Mouse (Mus musculus): Measurements from ENCODE around the gene Actn2. TPM values are rescaled to one million over a fixed set of nuclear protein-coding genes. Genes with fewer than 3 reads are reported as not detected.

Actn2 gene
- polyA plus RNA-seq, 1 experiment from 2014 or later: 1,874 TPM

GRCm38 (mm10) chr13:12257391-12258380 lies 82.9 kb downstream of the Actn2 start, which contains the start of gene Mtr:
Mtr (minus strand) TSS chr13:12258113.
- ATAC-seq (replicated peaks; ENCODE audit: extremely low read depth, insufficient read depth, low FRiP score): peak; percentile 99
- Histone ChIP-seq H3K4me3 (ENCODE audit: low read length) (peak within 1 kb of the TSS; percentile 71), H3K27ac (ENCODE audit: low read length) (peak within 1 kb of the TSS; percentile 91), H3K36me3 (ENCODE audit: control insufficient read depth, insufficient read depth) (peaks cover 2% of the 10 kb centered on the region; the same call in 1 of the 2 replicates), H3K9ac (ENCODE audit: low read length) (peak within 1 kb of the TSS; percentile 84), H3K9me3 (replicated peaks; ENCODE audit: control insufficient read depth, low read length) (peaks cover 8% of the 10 kb centered on the region), H3K4me2 (ENCODE audit: low read depth, low read length) (peak within 1 kb of the TSS; percentile 88), H3K27me3 (ENCODE audit: control insufficient read depth, insufficient read depth, low read length) (no peaks in the 10 kb centered on the region), H3K4me1 (ENCODE audit: control insufficient read depth, insufficient read depth, low read length) (peaks cover 12% of the 10 kb centered on the region)
- WGBS: under 1% methylated on average over 69 of the region's 69 CpGs

- H3K27ac ChIP-seq (ENCODE audit: low read length): peak overlapping the region; percentile 91; the same call in 1 of the 2 replicates
- H3K27me3 ChIP-seq (ENCODE audit: control insufficient read depth, insufficient read depth, low read length): no peaks in the 10 kb centered on the region
- H3K36me3 ChIP-seq (ENCODE audit: control insufficient read depth, insufficient read depth): peaks cover 5% of the 10 kb centered on the region; the same call in 1 of the 2 replicates
- WGBS: 13% methylated on average over 10 of the region's 10 CpGs
- H3K9ac ChIP-seq (ENCODE audit: low read length): peak overlapping the region; percentile 84
- H3K4me1 ChIP-seq (ENCODE audit: control insufficient read depth, insufficient read depth, low read length): peaks cover 12% of the 10 kb centered on the region
- H3K9me3 ChIP-seq (replicated peaks; ENCODE audit: control insufficient read depth, low read length): peaks cover 8% of the 10 kb centered on the region
- H3K4me3 ChIP-seq (ENCODE audit: low read length): peak overlapping the region; percentile 71
- H3K4me2 ChIP-seq (ENCODE audit: low read depth, low read length): peak overlapping the region; percentile 88
- no peak for ATAC-seq (replicated peaks; ENCODE audit: extremely low read depth, insufficient read depth, low FRiP score)
Measured at GRCm38 (mm10) chr13:12256871-12257390, 83.6 kb downstream of the Actn2 start.

- Histone ChIP-seq H3K9me3 (replicated peaks; ENCODE audit: control insufficient read depth, low read length) (peaks cover 4% of the 10 kb centered on the region; the same call in 1 of the 2 replicates), H3K4me1 (ENCODE audit: control insufficient read depth, insufficient read depth, low read length) (peaks cover 12% of the 10 kb centered on the region), H3K27me3 (ENCODE audit: control insufficient read depth, insufficient read depth, low read length) (no peaks in the 10 kb centered on the region), H3K9ac (ENCODE audit: low read length) (peak overlapping the region; percentile 84), H3K27ac (ENCODE audit: low read length) (no peak overlapping the region), H3K4me2 (ENCODE audit: low read depth, low read length) (peak overlapping the region; percentile 88), H3K36me3 (ENCODE audit: control insufficient read depth, insufficient read depth) (peaks cover 9% of the 10 kb centered on the region; the same call in 1 of the 2 replicates), H3K4me3 (ENCODE audit: low read length) (peak overlapping the region; percentile 71)
- ATAC-seq (replicated peaks; ENCODE audit: extremely low read depth, insufficient read depth, low FRiP score): no peak
- 65% methylated on average over 3 of the region's 3 CpGs for WGBS
Measured at GRCm38 (mm10) chr13:12255911-12256705, 84.5 kb downstream of the Actn2 start.

- Histone ChIP-seq H3K27me3 (ENCODE audit: control insufficient read depth, insufficient read depth, low read length) (no peaks in the 10 kb centered on the region), H3K4me1 (ENCODE audit: control insufficient read depth, insufficient read depth, low read length) (peaks cover 12% of the 10 kb centered on the region), H3K36me3 (ENCODE audit: control insufficient read depth, insufficient read depth) (peaks cover 36% of the 10 kb centered on the region), H3K9me3 (replicated peaks; ENCODE audit: control insufficient read depth, low read length) (no peaks in the 10 kb centered on the region), H3K27ac (ENCODE audit: low read length) (no peak overlapping the region), H3K4me3 (ENCODE audit: low read length) (no peak overlapping the region), H3K9ac (ENCODE audit: low read length) (no peak overlapping the region), H3K4me2 (ENCODE audit: low read depth, low read length) (no peak overlapping the region)
- ATAC-seq (replicated peaks; ENCODE audit: extremely low read depth, insufficient read depth, low FRiP score): no peak
- WGBS: 93% methylated on average over 3 of the region's 3 CpGs
Measured at GRCm38 (mm10) chr13:12250496-12250895, 90.1 kb downstream of the Actn2 start.

GRCm38 (mm10) chr13:12249195-12249898 lies 91.2 kb downstream of the Actn2 start:
- Histone ChIP-seq H3K9ac (ENCODE audit: low read length) (no peak overlapping the region), H3K4me3 (ENCODE audit: low read length) (no peak overlapping the region), H3K9me3 (replicated peaks; ENCODE audit: control insufficient read depth, low read length) (no peaks in the 10 kb centered on the region), H3K4me2 (ENCODE audit: low read depth, low read length) (no peak overlapping the region), H3K27ac (ENCODE audit: low read length) (0 out of 2 replicates have a peak overlapping the region, but pooled peaks have one; percentile 0), H3K27me3 (ENCODE audit: control insufficient read depth, insufficient read depth, low read length) (no peaks in the 10 kb centered on the region), H3K4me1 (ENCODE audit: control insufficient read depth, insufficient read depth, low read length) (peaks cover 14% of the 10 kb centered on the region), H3K36me3 (ENCODE audit: control insufficient read depth, insufficient read depth) (peaks cover 36% of the 10 kb centered on the region)
- peak; percentile 66 for ATAC-seq (replicated peaks; ENCODE audit: extremely low read depth, insufficient read depth, low FRiP score)
- 56% methylated on average over 8 of the region's 8 CpGs for WGBS

- Histone ChIP-seq H3K27me3 (ENCODE audit: control insufficient read depth, insufficient read depth, low read length) (no peaks in the 10 kb centered on the region), H3K4me3 (ENCODE audit: low read length) (no peak overlapping the region), H3K9ac (ENCODE audit: low read length) (no peak overlapping the region), H3K4me2 (ENCODE audit: low read depth, low read length) (no peak overlapping the region), H3K27ac (ENCODE audit: low read length) (no peak overlapping the region), H3K4me1 (ENCODE audit: control insufficient read depth, insufficient read depth, low read length) (peaks cover 25% of the 10 kb centered on the region), H3K36me3 (ENCODE audit: control insufficient read depth, insufficient read depth) (peaks cover 49% of the 10 kb centered on the region), H3K9me3 (replicated peaks; ENCODE audit: control insufficient read depth, low read length) (no peaks in the 10 kb centered on the region)
- WGBS: 98% methylated on average over 2 of the region's 2 CpGs
- no peak for ATAC-seq (replicated peaks; ENCODE audit: extremely low read depth, insufficient read depth, low FRiP score)
Measured at GRCm38 (mm10) chr13:12245938-12246337, 94.6 kb downstream of the Actn2 start.

GRCm38 (mm10) chr13:12243991-12244390 lies 96.6 kb downstream of the Actn2 start:
- peak overlapping the region; percentile 68 for H3K27ac ChIP-seq (ENCODE audit: low read length)
- no peaks in the 10 kb centered on the region for H3K9me3 ChIP-seq (replicated peaks; ENCODE audit: control insufficient read depth, low read length)
- peak overlapping the region; percentile 16 for H3K4me2 ChIP-seq (ENCODE audit: low read depth, low read length)
- no peaks in the 10 kb centered on the region for H3K27me3 ChIP-seq (ENCODE audit: control insufficient read depth, insufficient read depth, low read length)
- peaks cover 48% of the 10 kb centered on the region for H3K36me3 ChIP-seq (ENCODE audit: control insufficient read depth, insufficient read depth)
- peak overlapping the region; percentile 49 for H3K9ac ChIP-seq (ENCODE audit: low read length)
- H3K4me3 ChIP-seq (ENCODE audit: low read length): no peak overlapping the region
- peaks cover 17% of the 10 kb centered on the region for H3K4me1 ChIP-seq (ENCODE audit: control insufficient read depth, insufficient read depth, low read length)
- WGBS: 37% methylated on average over 4 of the region's 4 CpGs
- ATAC-seq (replicated peaks; ENCODE audit: extremely low read depth, insufficient read depth, low FRiP score): peak; percentile 90

- H3K27me3 ChIP-seq (ENCODE audit: control insufficient read depth, insufficient read depth, low read length): no peaks in the 10 kb centered on the region
- H3K9ac ChIP-seq (ENCODE audit: low read length): no peak overlapping the region
- H3K4me1 ChIP-seq (ENCODE audit: control insufficient read depth, insufficient read depth, low read length): no peaks in the 10 kb centered on the region
- no peak overlapping the region for H3K27ac ChIP-seq (ENCODE audit: low read length)
- H3K36me3 ChIP-seq (ENCODE audit: control insufficient read depth, insufficient read depth): peaks cover 27% of the 10 kb centered on the region
- WGBS: 88% methylated on average over 4 of the region's 4 CpGs
- H3K4me2 ChIP-seq (ENCODE audit: low read depth, low read length): no peak overlapping the region
- no peak overlapping the region for H3K4me3 ChIP-seq (ENCODE audit: low read length)
- no peak for ATAC-seq (replicated peaks; ENCODE audit: extremely low read depth, insufficient read depth, low FRiP score)
- H3K9me3 ChIP-seq (replicated peaks; ENCODE audit: control insufficient read depth, low read length): no peaks in the 10 kb centered on the region
Measured at GRCm38 (mm10) chr13:12232141-12232540, 108.4 kb downstream of the Actn2 start.
